Mouse (Mus musculus) MEL (cell line): ENCODE measurements around the gene Isg20l2. TPM values are rescaled to one million over a fixed set of nuclear protein-coding genes. Genes with fewer than 3 reads are reported as not detected.

Experiments
- DNase-seq: peaks from one replicate; pipeline ENCODE4 v3.0.0; 2011; ENCODE audit warnings: low read depth, low spot score
- H3K27ac ChIP-seq: 2 replicates; pipeline ENCODE4 v1.5.1; 2012; ENCODE audit warnings: low read depth, mild to moderate bottlenecking, control low read depth, low read length, moderate library complexity; ENCODE audit not compliant: control insufficient read depth
- H3K27me3 ChIP-seq, 2 experiments: fragments of 150-350 bp in 1 of 2; sonication (generic) in 1 of 2; 2 replicates each; pipeline ENCODE4 v1.6.1; 2012; ENCODE audit warnings: low read length in 2 of 2, mild to moderate bottlenecking in 2 of 2, improper control_type of control experiment in 1 of 2, moderate library complexity in 1 of 2; ENCODE audit not compliant: insufficient read depth in 2 of 2, control insufficient read depth in 1 of 2
- H3K36me3 ChIP-seq, 2 experiments: 2 replicates each; pipeline ENCODE4 v1.6.1; 2012 to 2014; ENCODE audit warnings: low read length in 2 of 2, improper control_type of control experiment in 1 of 2, inconsistent platforms in 1 of 2, mild to moderate bottlenecking in 1 of 2; ENCODE audit not compliant: insufficient read depth in 2 of 2, control insufficient read depth in 1 of 2
- H3K4me1 ChIP-seq, 2 experiments: fragments of 150-350 bp in 1 of 2; sonication (generic) in 1 of 2; 2 replicates each; pipeline ENCODE4 v1.6.1; 2012; ENCODE audit warnings: low read length in 2 of 2, improper control_type of control experiment in 1 of 2, mild to moderate bottlenecking in 1 of 2; ENCODE audit not compliant: insufficient read depth in 2 of 2, control insufficient read depth in 1 of 2
- H3K4me3 ChIP-seq, 2 experiments: fragments of 150-350 bp in 1 of 2; sonication (generic) in 1 of 2; 2 replicates each; pipeline ENCODE4 v1.5.1; 2012; ENCODE audit warnings: low read depth in 2 of 2, low read length in 2 of 2, mild to moderate bottlenecking in 2 of 2, moderate library complexity in 2 of 2, control low read depth in 1 of 2, improper control_type of control experiment in 1 of 2; ENCODE audit not compliant: control insufficient read depth in 1 of 2, insufficient read depth in 1 of 2
- H3K79me2 ChIP-seq: 2 replicates; pipeline ENCODE4 v1.6.1; 2012; ENCODE audit warnings: mild to moderate bottlenecking, low read length, moderate library complexity; ENCODE audit not compliant: control insufficient read depth, poor library complexity, insufficient read depth
- H3K9ac ChIP-seq: 2 replicates; pipeline ENCODE4 v1.6.1; 2012; ENCODE audit warnings: low read depth, mild to moderate bottlenecking, control low read depth, low read length, moderate library complexity; ENCODE audit not compliant: control insufficient read depth, poor library complexity, severe bottlenecking
- H3K9me3 ChIP-seq: fragments of 150-350 bp; sonication (generic); replicated peaks from 2 replicates; pipeline ENCODE4 v1.6.1; 2012; ENCODE audit warnings: mild to moderate bottlenecking, low read length, improper control_type of control experiment, moderate library complexity; ENCODE audit not compliant: insufficient read depth
- CHD1 ChIP-seq: IDR thresholded peaks from 2 replicates; pipeline ENCODE4 v1.6.1; 2012; ENCODE audit warnings: low read depth, mild to moderate bottlenecking, inconsistent platforms, low read length, improper control_type of control experiment
- CHD2 ChIP-seq: IDR thresholded peaks from 2 replicates; pipeline ENCODE4 v1.6.1; 2011; ENCODE audit warnings: low read length, improper control_type of control experiment
- CTCF ChIP-seq, 3 experiments: IDR thresholded peaks in 2 of 3; conservative IDR thresholded peaks in 1 of 3; 2 replicates each; pipeline ENCODE4 v1.5.1; 2011 to 2012; ENCODE audit warnings: low read length in 3 of 3, low read depth in 2 of 3, mild to moderate bottlenecking in 2 of 3, improper control_type of control experiment in 1 of 3, inconsistent platforms in 1 of 3, mixed read lengths in 1 of 3, moderate library complexity in 1 of 3; ENCODE audit not compliant: control insufficient read depth in 1 of 3, insufficient read depth in 1 of 3, poor library complexity in 1 of 3, severe bottlenecking in 1 of 3
- EP300 ChIP-seq, 2 experiments: IDR thresholded peaks; 2 replicates each; pipeline ENCODE4 v1.6.1; 2011; ENCODE audit warnings: improper control_type of control experiment in 2 of 2, low read length in 2 of 2, low read depth in 1 of 2, mild to moderate bottlenecking in 1 of 2
- ETS1 ChIP-seq: IDR thresholded peaks from 2 replicates; pipeline ENCODE4 v1.6.1; 2012; ENCODE audit warnings: low read depth, mild to moderate bottlenecking, inconsistent platforms, low read length, improper control_type of control experiment, moderate library complexity
- GABPA ChIP-seq: IDR thresholded peaks from 2 replicates; pipeline ENCODE4 v1.6.1; 2012; ENCODE audit warnings: low read depth, mild to moderate bottlenecking, inconsistent platforms, low read length, improper control_type of control experiment, moderate library complexity
- GATA1 ChIP-seq: IDR thresholded peaks from 2 replicates; pipeline ENCODE4 v1.6.1; 2011; ENCODE audit warnings: low read depth, low read length, improper control_type of control experiment
- HCFC1 ChIP-seq: IDR thresholded peaks from 2 replicates; pipeline ENCODE4 v1.6.1; 2012; ENCODE audit warnings: low read depth, mild to moderate bottlenecking, inconsistent platforms, low read length, improper control_type of control experiment, moderate library complexity
- KAT2A ChIP-seq: conservative IDR thresholded peaks from 2 replicates; pipeline ENCODE4 v1.6.1; 2012; ENCODE audit warnings: low read depth, low read length, improper control_type of control experiment, inconsistent platforms
- MAFK ChIP-seq: IDR thresholded peaks from 2 replicates; pipeline ENCODE4 v1.6.1; 2011; ENCODE audit warnings: low read depth, mild to moderate bottlenecking, low read length, improper control_type of control experiment, borderline replicate concordance
- MAX ChIP-seq: IDR thresholded peaks from 2 replicates; pipeline ENCODE4 v1.6.1; 2011; ENCODE audit warnings: low read length, improper control_type of control experiment
- MEF2A ChIP-seq: IDR thresholded peaks from 2 replicates; pipeline ENCODE4 v1.6.1; 2014; ENCODE audit warnings: low read depth, mild to moderate bottlenecking, inconsistent platforms, low read length, improper control_type of control experiment; ENCODE audit not compliant: poor library complexity, insufficient replicate concordance, severe bottlenecking; ENCODE audit errors: extremely low read depth
- MXI1 ChIP-seq: IDR thresholded peaks from 2 replicates; pipeline ENCODE4 v1.6.1; 2011; ENCODE audit warnings: mild to moderate bottlenecking, low read depth, low read length, improper control_type of control experiment
- MYB ChIP-seq: IDR thresholded peaks from 2 replicates; pipeline ENCODE4 v1.6.1; 2011; ENCODE audit warnings: mild to moderate bottlenecking, low read depth, low read length, improper control_type of control experiment
- POLR2A ChIP-seq, 2 experiments: IDR thresholded peaks; 2 replicates each; pipeline ENCODE4 v1.6.1; 2011 to 2012; ENCODE audit warnings: low read length in 2 of 2, mild to moderate bottlenecking in 2 of 2, control low read depth in 1 of 2, improper control_type of control experiment in 1 of 2, low read depth in 1 of 2, moderate library complexity in 1 of 2; ENCODE audit not compliant: control insufficient read depth in 1 of 2, insufficient read depth in 1 of 2, poor library complexity in 1 of 2
- POLR2AphosphoS2 ChIP-seq: IDR thresholded peaks from 2 replicates; pipeline ENCODE4 v1.6.1; 2011; ENCODE audit warnings: low read length, improper control_type of control experiment
- POLR2AphosphoS5 ChIP-seq: IDR thresholded peaks from 2 replicates; pipeline ENCODE4 v1.6.1; 2012; ENCODE audit warnings: low read depth, borderline replicate concordance, mild to moderate bottlenecking, inconsistent platforms, low read length, moderate library complexity, mixed read lengths
- RCOR1 ChIP-seq: IDR thresholded peaks from 2 replicates; pipeline ENCODE4 v1.6.1; 2012; ENCODE audit warnings: low read depth, mild to moderate bottlenecking, inconsistent platforms, low read length, improper control_type of control experiment
- SIN3A ChIP-seq: IDR thresholded peaks from 2 replicates; pipeline ENCODE4 v1.6.1; 2012; ENCODE audit warnings: low read length, improper control_type of control experiment, inconsistent platforms
- SMC3 ChIP-seq: IDR thresholded peaks from 2 replicates; pipeline ENCODE4 v1.6.1; 2011; ENCODE audit warnings: low read depth, low read length, improper control_type of control experiment
- TAL1 ChIP-seq: IDR thresholded peaks from 2 replicates; pipeline ENCODE4 v1.6.1; 2012; ENCODE audit warnings: mild to moderate bottlenecking, inconsistent platforms, low read length, moderate library complexity, mixed read lengths
- TBP ChIP-seq: IDR thresholded peaks from 2 replicates; pipeline ENCODE4 v1.8.0; 2011; ENCODE audit warnings: low read depth, low read length, improper control_type of control experiment
- TCF12 ChIP-seq: IDR thresholded peaks from 2 replicates; pipeline ENCODE4 v1.6.1; 2014; ENCODE audit warnings: low read depth, mild to moderate bottlenecking, inconsistent platforms, low read length, improper control_type of control experiment, moderate library complexity
- UBTF ChIP-seq: IDR thresholded peaks from 2 replicates; pipeline ENCODE4 v1.6.1; 2012; ENCODE audit warnings: low read depth, mild to moderate bottlenecking, inconsistent platforms, low read length, improper control_type of control experiment, moderate library complexity, borderline replicate concordance; ENCODE audit not compliant: insufficient read depth
- USF1 ChIP-seq: IDR thresholded peaks from 2 replicates; pipeline ENCODE4 v1.6.1; 2014; ENCODE audit warnings: low read depth, mild to moderate bottlenecking, inconsistent platforms, low read length, improper control_type of control experiment, moderate library complexity
- USF2 ChIP-seq, 2 experiments: IDR thresholded peaks; 2 replicates each; pipeline ENCODE4 v1.6.1; 2011 to 2012; ENCODE audit warnings: improper control_type of control experiment in 2 of 2, low read length in 2 of 2, borderline replicate concordance in 1 of 2, inconsistent platforms in 1 of 2, low read depth in 1 of 2, mild to moderate bottlenecking in 1 of 2; ENCODE audit not compliant: insufficient read depth in 1 of 2
- ZKSCAN1 ChIP-seq: IDR thresholded peaks from 2 replicates; pipeline ENCODE4 v1.6.1; 2012; ENCODE audit warnings: low read depth, mild to moderate bottlenecking, inconsistent platforms, low read length, improper control_type of control experiment, moderate library complexity
- ZMIZ1 ChIP-seq: IDR thresholded peaks from 2 replicates; pipeline ENCODE4 v1.6.1; 2012; ENCODE audit warnings: low read depth, mild to moderate bottlenecking, inconsistent platforms, low read length, improper control_type of control experiment, moderate library complexity
- ZNF384 ChIP-seq: IDR thresholded peaks from 2 replicates; pipeline ENCODE4 v1.6.1; 2012; ENCODE audit warnings: low read depth, mild to moderate bottlenecking, inconsistent platforms, low read length, improper control_type of control experiment
- polyA plus RNA-seq, 2 experiments: library from polyadenylated mRNA; stranded (reverse) in 1 of 2; unstranded in 1 of 2; fragments of >175 nt in 1 of 2; fragments of >200 nt in 1 of 2; gene quantifications; 2 replicates each; pipeline versions ENCODE4 v1.2.1 to v1.2.4; 2012; ENCODE audit warnings: low replicate concordance in 2 of 2, low read depth in 1 of 2; ENCODE audit not compliant: insufficient read length in 2 of 2, insufficient read depth in 1 of 2, missing spikeins in 1 of 2
- total RNA-seq: library from RNA; depleted of rRNA; stranded (reverse); fragments of 300-350 nt; gene quantifications from 2 replicates; pipeline ENCODE4 v1.2.3, GENCODE M21; 2012

Isg20l2 gene
- total and polyA plus RNA-seq, 3 experiments = 45.0 to 71.8 TPM; not detected in 1

GRCm38 (mm10) chr3:87884708-87885251 is 45.3 kb upstream of the Isg20l2 start:
- H3K9ac ChIP-seq = peak overlapping the region; percentile 98
- peak overlapping the region; percentile 47 to 93 for H3K4me3 ChIP-seq
- DNase-seq = peak; percentile 75
- H3K9me3 ChIP-seq = no peaks in the 10 kb centered on the region
- H3K79me2 ChIP-seq = peaks cover 37% of the 10 kb centered on the region
- H3K4me1 ChIP-seq = peaks cover 3 to 19% of the 10 kb centered on the region in 2 experiments; a peak in 3 of 4 replicates
- H3K27ac ChIP-seq = peak overlapping the region; percentile 82
- TF ChIP-seq TBP = no peak
- TF ChIP-seq TCF12 = no peak
- no peak for TF ChIP-seq SMC3
- TF ChIP-seq ZMIZ1 = no peak
- no peak for TF ChIP-seq GABPA
- no peak for TF ChIP-seq UBTF
- no peak for TF ChIP-seq USF2 (IDR thresholded peaks at IDR 0.05; ENCODE audit: borderline replicate concordance in 1 of 2, insufficient read depth in 1 of 2, low read depth in 1 of 2, low read length in 2 of 2)
- TF ChIP-seq TAL1 = no peak
- TF ChIP-seq KAT2A = no peak
- no peak for TF ChIP-seq RCOR1
- no peak for TF ChIP-seq ZNF384
- no peak for TF ChIP-seq MYB
- TF ChIP-seq MEF2A = no peak
- no peak for TF ChIP-seq CTCF (IDR thresholded peaks at IDR 0.05 in 2 of 3, conservative IDR thresholded peaks at IDR 0.05 in 1 of 3; ENCODE audit: control insufficient read depth in 1 of 3, insufficient read depth in 1 of 3, low read depth in 2 of 3, low read length in 3 of 3, poor library complexity in 1 of 3, severe bottlenecking in 1 of 3)
- TF ChIP-seq MAFK = no peak
- no peak for TF ChIP-seq GATA1
- peaks cover 4 to 16% of the 10 kb centered on the region in 2 experiments; a peak in 3 of 4 replicates for H3K36me3 ChIP-seq
- H3K27me3 ChIP-seq = no peaks in the 10 kb centered on the region

GRCm38 (mm10) chr3:87885281-87886003 is 44.7 kb upstream of the Isg20l2 start, which contains the start of gene Prcc:
Gene Prcc (minus strand): TSS chr3:87885608.
- peak; percentile 99 for DNase-seq
- no peaks in the 10 kb centered on the region for H3K9me3 ChIP-seq
- H3K27ac ChIP-seq = peak within 1 kb of the TSS; percentile 82
- H3K36me3 ChIP-seq = peaks cover 2 to 16% of the 10 kb centered on the region in 2 experiments; a peak in 3 of 4 replicates
- H3K9ac ChIP-seq = peak within 1 kb of the TSS; percentile 98
- H3K27me3 ChIP-seq = no peaks in the 10 kb centered on the region
- peaks cover 3 to 19% of the 10 kb centered on the region in 2 experiments; a peak in 3 of 4 replicates for H3K4me1 ChIP-seq
- peak within 1 kb of the TSS; percentile 47 to 93 for H3K4me3 ChIP-seq
- H3K79me2 ChIP-seq = peaks cover 34% of the 10 kb centered on the region
- TF ChIP-seq ZKSCAN1 = no peak; the same call in 1 of the 2 replicates
- TF ChIP-seq EP300 (IDR thresholded peaks at IDR 0.05; ENCODE audit: low read depth in 1 of 2, low read length in 2 of 2) = no peak
- TF ChIP-seq TBP = peak; percentile 69
- no peak for TF ChIP-seq MAX
- TF ChIP-seq MXI1 = peak; percentile 78
- TF ChIP-seq UBTF = peak; percentile 99
- TF ChIP-seq ETS1 = no peak; the same call in 1 of the 2 replicates
- peak; percentile 73; the same call in 1 of the 2 replicates for TF ChIP-seq POLR2AphosphoS2
- no peak for TF ChIP-seq MEF2A
- TF ChIP-seq GABPA = peak; percentile 28; the same call in 1 of the 2 replicates
- TF ChIP-seq CHD2 = peak; percentile 80
- peak; percentile 98 for TF ChIP-seq HCFC1
- peak; percentile 57; the same call in 1 of the 2 replicates for TF ChIP-seq TCF12
- TF ChIP-seq POLR2A (IDR thresholded peaks at IDR 0.05; ENCODE audit: control insufficient read depth in 1 of 2, insufficient read depth in 1 of 2, low read depth in 1 of 2, low read length in 2 of 2, poor library complexity in 1 of 2) = peak; percentile 62 to 67; a peak in 3 of 4 replicates
- TF ChIP-seq CHD1 = no peak
- no peak for TF ChIP-seq POLR2AphosphoS5
- peak; percentile 2; the same call in 1 of the 2 replicates for TF ChIP-seq USF1
- TF ChIP-seq SIN3A = peak; percentile 99
